Mouse (Mus musculus): ENCODE measurements around the gene Gm10058. TPM values are rescaled to one million over a fixed set of nuclear protein-coding genes. Genes with fewer than 3 reads are reported as not detected.
"Not testable (repeated sequence)": the region's sequence is repeated elsewhere in the genome, so short reads cannot be mapped to it uniquely, and the experiment has no call there.

Gene Gm10058
- not detected for total RNA-seq (2021)

DNA sequence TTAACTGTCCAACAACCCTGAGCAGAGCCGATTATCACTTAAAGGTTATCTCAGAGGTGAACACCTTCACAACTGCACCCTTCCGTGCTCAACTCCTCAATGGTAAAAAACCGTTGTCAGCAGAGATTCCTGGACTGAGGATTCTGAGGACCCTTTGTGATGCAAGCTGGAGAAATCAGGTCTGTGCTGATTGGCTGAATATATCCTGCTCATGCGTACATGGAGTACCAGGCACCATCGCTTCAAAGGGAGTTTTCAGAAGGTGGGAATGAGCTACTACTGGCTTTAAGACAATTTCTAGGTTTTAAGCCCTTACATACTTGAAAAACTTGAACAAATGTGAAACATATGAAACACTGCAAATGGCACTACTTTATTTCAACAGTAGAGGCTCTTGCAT is at the start of gene Gm10058:
Gene Gm10058, minus strand, starts transcription at position 101 of the 400 bp plus-strand sequence.
- DNase-seq (ENCODE audit: low spot score in 2 of 2); intact Hi-C loops (cut with DNase I): not testable (repeated sequence)
